8 mouse cellular contexts compared by ENCODE assay signal in genomic region chr9:109059136-109059903, GRCm38 (mm10). TPM values are rescaled to one million over a fixed set of nuclear protein-coding genes. Genes with fewer than 3 reads are reported as not detected.
A peak's percentile ranks its signal among the peaks of the same experiment; 100 is the strongest.
DNase-seq lines count a peak whose midpoint lies in the region; ATAC-seq lines count a peak whose summit lies in the region.

Gene Trex1, minus strand, starts transcription at chr9:109059734.

- H3K9me3 ChIP-seq in forebrain, embryonic 14.5 days (replicated peaks; ENCODE audit: control insufficient read depth, low read length): no peaks in the 10 kb centered on the region
- H3K9me3 ChIP-seq in neural tube, embryonic 15.5 days (replicated peaks): no peaks in the 10 kb centered on the region

- intact Hi-C loops in heart, postnatal 14 days (cut with DNase I): loop anchor here (1.0 kb wide), 1 partner anchor 59 kb away; no protein-coding TSS in a partner anchor

- peak within 1 kb of the TSS; percentile 65 for H3K27ac ChIP-seq in forebrain, embryonic 14.5 days (ENCODE audit: low read depth, low read length)
- H3K27ac ChIP-seq in neural tube, embryonic 15.5 days (replicated peaks): peak within 1 kb of the TSS; percentile 83

- peak within 1 kb of the TSS; percentile 64 for H3K9ac ChIP-seq in forebrain, embryonic 14.5 days (ENCODE audit: low read length)
- H3K9ac ChIP-seq in neural tube, embryonic 15.5 days (replicated peaks): peak within 1 kb of the TSS; percentile 33

- H3K4me1 ChIP-seq in forebrain, embryonic 14.5 days (ENCODE audit: control insufficient read depth, insufficient read depth, low read length): 0 out of 2 replicates have a peak, but pooled peaks cover 2% of the 10 kb centered on the region
- peaks cover 33% of the 10 kb centered on the region for H3K4me1 ChIP-seq in neural tube, embryonic 15.5 days

- DNase-seq in ES-CJ7 (ENCODE audit: low read depth, low spot score): peak; percentile 89
- peak; percentile 86 for DNase-seq in forebrain, embryonic 14.5 days (ENCODE audit: low spot score)
- peak; percentile 90 to 93 for DNase-seq in heart, postnatal 14 days
- peak; percentile 94 for DNase-seq in layer of hippocampus, adult 11-12 months (ENCODE audit: low spot score)
- peak; percentile 93 to 94 for DNase-seq in lung, adult 18-20 months
- peak; percentile 74 to 77 for DNase-seq in thymus, adult 18-20 months

- peak within 1 kb of the TSS; percentile 44 for H3K4me2 ChIP-seq in forebrain, embryonic 14.5 days (ENCODE audit: low read length)
- peak within 1 kb of the TSS; percentile 56 for H3K4me2 ChIP-seq in neural tube, embryonic 15.5 days

- H3K36me3 ChIP-seq in forebrain, embryonic 14.5 days (ENCODE audit: control insufficient read depth, insufficient read depth, low read length): peaks cover 66% of the 10 kb centered on the region
- peaks cover 56% of the 10 kb centered on the region for H3K36me3 ChIP-seq in neural tube, embryonic 15.5 days

- H3K27me3 ChIP-seq in forebrain, embryonic 14.5 days (replicated peaks; ENCODE audit: control insufficient read depth, insufficient read depth, low read length): no peaks in the 10 kb centered on the region
- H3K27me3 ChIP-seq in neural tube, embryonic 15.5 days (replicated peaks): no peaks in the 10 kb centered on the region

- peak within 1 kb of the TSS; percentile 21 for H3K4me3 ChIP-seq in forebrain, embryonic 14.5 days (ENCODE audit: low read depth, low read length)
- H3K4me3 ChIP-seq in neural tube, embryonic 15.5 days (replicated peaks): peak within 1 kb of the TSS; percentile 35

- WGBS in forebrain, embryonic 14.5 days: 25% methylated on average over 15 of the region's 15 CpGs
- WGBS in neural tube, embryonic 15.5 days: 22% methylated on average over 15 of the region's 15 CpGs

- ATAC-seq in cerebellum, adult (ENCODE audit: insufficient number of reproducible peaks, low FRiP score, low TSS enrichment): peak; percentile 69
- ATAC-seq in forebrain, embryonic 14.5 days: peak; percentile 72
- peak; percentile 64 for ATAC-seq in neural tube, embryonic 15.5 days (ENCODE audit: low FRiP score)

RNA-seq across cellular contexts. Expression of gene Trex1, which starts in this region (rescaled TPM):
- 11.1 and 11.9 TPM in 2 replicates for polyA plus RNA-seq in forebrain, embryonic 14.5 days (2014; fragmentation: Nextera tagmentation; extraction: Ambion mirVana)
- total RNA-seq in heart, postnatal 14 days (2021): 10 to 100 TPM; 10.4 to 10.6 TPM
- 13.9 and 15.6 TPM in 2 replicates for polyA plus RNA-seq in neural tube, embryonic 15.5 days (2015; fragmentation: Nextera tagmentation; extraction: Ambion mirVana)

Comparison
In these comparisons a context has a peak if more than half of its experiments do, and no peak if none do; other contexts are left out.
1. Peak in every context shown above with its lines: DNase-seq, ATAC-seq, H3K4me3 ChIP-seq and H3K27ac ChIP-seq.